Mouse (Mus musculus) hematopoietic stem cell, adult 5-6 weeks (primary cell): ENCODE measurements around the gene Ate1. TPM values are rescaled to one million over a fixed set of nuclear protein-coding genes. Genes with fewer than 3 reads are reported as not detected.
A peak's percentile ranks its signal among the peaks of the same experiment; 100 is the strongest.
"Not testable (repeated sequence)": the region's sequence is repeated elsewhere in the genome, so short reads cannot be mapped to it uniquely, and the experiment has no call there.

Experiments used
- ATAC-seq, 2 experiments: fragments of 125-278 bp in 1 of 2; replicated peaks in 1 of 2; 2 replicates each; pipeline ENCODE4 v1.8.0; 2016 to 2017; ENCODE audit warnings: inconsistent platforms in 2 of 2, mild to moderate bottlenecking in 2 of 2, moderate number of reproducible peaks in 2 of 2, low read depth in 1 of 2, moderate TSS enrichment in 1 of 2; ENCODE audit not compliant: low FRiP score in 2 of 2, poor library complexity in 2 of 2, severe bottlenecking in 2 of 2, insufficient read depth in 1 of 2, low TSS enrichment in 1 of 2
- total RNA-seq: library from RNA; stranded (forward); fragments of 172-1452, 232-1000 nt; gene quantifications from 2 replicates; pipeline ENCODE4 v1.2.3, GENCODE M21; 2017

The Ate1 gene
- total RNA-seq, 1 experiment from 2014 or later: 57.8 TPM

DNA sequence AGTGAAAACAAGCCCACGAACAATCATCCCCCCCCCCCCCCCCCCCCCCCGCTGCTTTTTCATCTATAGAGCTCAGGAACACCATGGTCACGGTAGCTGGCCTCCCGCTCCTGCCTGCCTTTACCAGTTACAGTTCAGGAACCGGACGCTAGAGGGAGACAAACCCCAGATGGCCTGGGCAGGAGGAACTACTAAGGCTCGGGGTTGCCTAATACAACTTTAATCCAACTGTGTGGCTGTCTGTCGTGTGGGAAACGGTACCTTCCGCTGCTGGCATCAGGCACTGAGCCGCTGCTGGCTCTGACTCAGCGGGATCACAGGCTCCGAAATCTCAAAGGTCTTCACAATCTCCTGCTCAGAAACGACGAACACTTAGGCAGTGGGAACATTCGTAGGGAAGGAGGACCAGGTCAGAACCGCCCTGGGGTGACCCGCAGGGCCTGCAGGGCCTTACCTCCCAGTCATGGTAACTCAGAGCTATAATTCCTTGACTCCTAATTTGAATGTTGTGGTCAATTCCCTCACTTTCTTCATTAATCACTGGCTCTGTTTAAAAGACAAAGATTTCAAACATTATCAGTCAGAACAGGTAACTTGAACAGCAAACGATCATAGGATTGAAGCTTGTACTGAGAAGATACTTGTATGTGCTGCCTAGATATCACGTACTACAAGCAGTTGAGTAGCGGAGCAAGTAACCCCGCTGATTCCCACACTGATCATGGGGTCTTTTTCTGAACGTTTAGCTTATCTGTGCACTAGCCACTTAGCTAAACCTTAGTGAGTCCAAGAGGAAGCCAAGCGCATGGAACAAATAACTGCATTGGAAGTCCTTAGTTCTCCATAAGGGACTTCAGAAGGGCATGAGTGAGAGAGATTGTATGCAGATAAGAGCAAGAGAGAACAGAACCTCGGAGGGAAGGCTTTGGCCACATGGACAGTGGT lies 13.4 kb upstream of the Ate1 start:
- ATAC-seq: peak; percentile 98 to 100

GRCm38 (mm10) chr7:130531138-130531537 lies 11.0 kb upstream of the Ate1 start:
- ATAC-seq: not testable (repeated sequence)

DNA sequence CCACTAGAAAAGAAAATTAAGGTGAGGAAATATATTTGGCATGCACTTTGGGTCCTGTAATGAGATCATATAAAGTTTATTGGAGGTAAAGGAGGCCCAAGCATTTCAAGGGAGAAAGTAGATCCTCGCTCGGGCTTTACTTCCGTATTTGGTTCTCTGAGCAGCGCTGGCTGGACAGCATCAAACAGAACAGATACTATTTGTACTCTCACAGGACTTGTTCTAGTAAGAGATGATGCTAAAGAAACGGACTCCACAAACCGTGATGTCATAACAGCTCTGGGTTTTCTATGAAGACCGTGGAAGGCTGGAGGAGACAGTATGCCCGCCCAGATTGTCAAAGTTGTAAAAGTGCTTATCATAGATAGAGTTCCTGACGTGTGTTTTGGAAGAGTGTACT lies 7.1 kb upstream of the Ate1 start:
- ATAC-seq: no peak

- no peak for ATAC-seq
These were observed 3.3 kb upstream of the Ate1 start for GRCm38 (mm10) chr7:130523451-130523850.

DNA sequence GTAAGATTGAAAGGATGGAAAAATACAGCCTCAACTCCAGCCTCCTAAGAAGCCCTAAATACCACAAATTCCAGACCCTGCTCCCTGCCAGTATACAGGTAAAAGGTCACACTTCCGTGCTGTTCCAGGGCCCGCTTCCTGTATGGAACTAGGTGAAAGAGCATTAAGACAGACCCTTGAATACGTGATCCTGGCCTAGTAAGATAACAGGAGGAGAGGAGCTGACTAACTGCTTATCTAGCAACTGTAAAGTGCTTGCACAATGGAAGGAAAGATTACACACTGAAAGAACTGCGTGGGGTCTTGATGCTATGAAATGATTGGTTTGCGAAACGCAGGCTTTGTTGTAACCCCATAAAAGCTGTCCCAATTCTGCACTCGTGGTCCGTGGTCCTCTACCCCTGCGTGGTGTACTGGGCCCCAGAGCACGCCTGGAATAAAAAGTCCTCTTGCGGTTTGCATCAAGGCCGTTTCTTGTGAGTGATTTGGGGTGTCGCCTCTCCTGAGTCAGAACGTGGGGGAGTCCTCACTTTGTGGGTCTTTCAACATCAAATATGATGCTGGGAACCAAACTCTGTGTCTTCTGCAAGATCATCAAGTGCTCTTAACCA lies 748 bp upstream of the Ate1 start:
- ATAC-seq: no peak

DNA sequence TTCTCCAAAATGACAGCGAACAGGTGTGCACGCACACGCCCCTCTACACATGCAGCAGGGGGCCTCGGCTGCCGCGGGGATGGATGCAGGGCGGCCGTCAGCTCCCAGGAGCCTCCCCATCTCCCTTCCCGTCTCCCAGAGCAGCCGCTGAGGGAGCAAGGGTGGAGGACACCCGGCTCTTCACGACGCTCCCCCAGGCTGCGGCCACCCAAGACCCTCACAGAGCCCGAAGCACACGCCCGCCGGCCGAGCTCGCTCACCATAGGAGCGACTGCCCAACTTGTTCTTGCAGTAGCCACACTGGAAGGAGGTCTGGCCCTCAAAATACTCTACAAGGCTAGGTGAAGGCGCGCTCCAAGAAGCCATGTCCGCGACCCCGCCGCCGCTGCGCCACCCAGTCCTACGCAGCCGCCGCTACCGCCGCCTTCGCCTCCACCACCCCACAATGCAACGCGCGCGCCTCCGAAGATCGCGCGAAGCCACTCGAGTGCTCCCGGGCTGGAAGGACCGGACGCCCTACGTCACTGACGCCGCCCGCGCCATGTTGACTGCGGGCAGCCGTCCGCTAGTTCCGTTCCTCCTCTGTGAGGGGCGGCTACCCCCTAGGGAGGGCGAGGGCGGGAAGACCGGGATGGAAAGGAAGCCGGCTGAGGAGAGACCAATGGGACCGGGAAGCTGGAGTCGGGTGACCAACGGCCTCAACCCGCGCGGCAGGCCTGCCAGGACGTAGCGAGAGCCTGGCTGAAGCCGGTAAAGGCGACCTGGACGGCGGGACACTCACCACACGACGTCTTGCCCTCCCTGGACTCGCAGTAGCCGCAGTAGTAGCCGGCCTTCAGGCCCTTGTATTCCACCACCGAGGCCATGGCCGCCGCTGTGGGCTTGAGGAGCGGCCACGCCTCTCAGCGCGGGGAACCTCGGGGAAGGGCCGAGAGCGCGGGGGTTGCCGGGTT lies 797 bp downstream of the Ate1 start:
- peak; percentile 90 to 96 for ATAC-seq

GRCm38 (mm10) chr7:130518213-130519095 lies 1.7 kb downstream of the Ate1 start:
- ATAC-seq: no peak

GRCm38 (mm10) chr7:130510243-130510642 lies 9.9 kb downstream of the Ate1 start:
- peak in 1 of 2 experiments; percentile 42; a peak in 1 of 4 replicates for ATAC-seq

DNA sequence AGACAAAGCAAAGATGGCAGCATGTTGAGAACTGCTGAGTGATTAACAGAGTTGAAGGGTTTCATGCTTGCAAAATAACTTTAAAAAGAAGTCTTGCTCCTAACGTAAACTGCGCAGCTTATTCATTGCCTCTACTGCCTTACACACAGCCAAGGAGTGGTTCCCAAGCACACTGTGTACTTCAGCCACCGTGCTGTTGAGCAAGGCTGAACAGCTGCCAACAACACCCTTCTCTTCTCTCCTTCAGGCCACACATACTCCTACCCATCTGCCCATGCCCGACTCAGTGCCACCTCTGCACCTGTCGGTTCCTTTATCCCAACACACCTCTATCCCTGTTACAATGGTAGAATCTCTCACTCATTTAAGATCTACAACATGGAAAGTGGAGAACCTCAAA lies 17.2 kb downstream of the Ate1 start:
- no peak for ATAC-seq

GRCm38 (mm10) chr7:130501499-130501898 lies 18.7 kb downstream of the Ate1 start:
- peak; percentile 84 to 89 for ATAC-seq

DNA sequence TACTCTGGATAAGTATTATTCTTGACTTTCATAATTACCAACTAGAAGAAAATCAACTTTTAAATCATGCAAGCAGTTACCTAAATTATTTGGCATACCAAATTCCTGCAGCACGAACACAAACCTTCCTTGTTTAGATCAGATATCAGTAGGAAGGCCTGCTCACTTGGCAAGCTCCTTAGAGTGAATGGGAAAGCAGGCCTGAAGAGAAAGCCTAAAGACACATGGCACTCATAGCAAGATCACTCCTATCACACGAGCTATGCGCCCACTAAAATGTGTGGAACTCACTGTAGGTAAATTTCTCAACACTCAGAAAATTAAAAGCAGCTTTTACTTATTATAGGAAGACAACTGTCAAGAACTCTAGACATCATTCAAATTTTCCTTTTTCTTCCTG lies 26.8 kb downstream of the Ate1 start:
- ATAC-seq: no peak

DNA sequence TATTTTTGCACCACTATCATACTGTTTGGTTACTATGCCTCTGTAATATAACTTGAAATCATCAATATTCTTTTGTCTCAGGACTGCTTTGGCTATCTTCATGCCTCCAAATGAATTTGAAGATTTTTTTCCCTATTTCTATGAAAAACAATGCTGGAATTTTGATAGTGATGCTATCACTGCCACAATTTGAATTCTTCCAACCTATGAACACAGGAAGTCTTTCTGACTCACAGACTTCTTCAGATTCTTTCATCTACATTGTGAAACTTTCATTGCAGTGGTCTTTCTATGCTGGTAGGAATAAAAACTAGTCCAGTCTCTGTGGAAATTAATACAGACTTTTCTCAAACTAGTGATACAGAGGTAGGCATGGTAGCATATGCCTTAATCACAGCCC lies 28.1 kb downstream of the Ate1 start:
- no peak for ATAC-seq

DNA sequence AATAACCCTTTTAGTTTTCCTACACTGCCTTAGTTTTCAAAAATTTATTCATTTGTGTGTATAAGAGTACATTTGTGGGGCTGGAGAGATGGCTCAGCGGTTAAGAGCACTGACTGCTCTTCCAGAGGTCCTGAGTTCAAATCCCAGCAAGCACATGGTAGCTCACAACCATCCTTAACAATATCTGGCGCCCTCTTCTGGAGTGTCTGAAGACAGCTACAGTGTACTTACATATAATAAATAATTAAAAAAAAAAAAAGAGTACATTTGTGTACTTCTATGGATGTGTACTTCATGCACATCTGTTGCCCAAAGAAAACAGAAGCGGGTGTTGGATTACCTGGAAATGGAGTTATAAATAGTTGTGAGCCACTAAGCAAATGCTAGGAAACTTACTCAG lies 41.2 kb downstream of the Ate1 start:
- ATAC-seq: not testable (repeated sequence)

DNA sequence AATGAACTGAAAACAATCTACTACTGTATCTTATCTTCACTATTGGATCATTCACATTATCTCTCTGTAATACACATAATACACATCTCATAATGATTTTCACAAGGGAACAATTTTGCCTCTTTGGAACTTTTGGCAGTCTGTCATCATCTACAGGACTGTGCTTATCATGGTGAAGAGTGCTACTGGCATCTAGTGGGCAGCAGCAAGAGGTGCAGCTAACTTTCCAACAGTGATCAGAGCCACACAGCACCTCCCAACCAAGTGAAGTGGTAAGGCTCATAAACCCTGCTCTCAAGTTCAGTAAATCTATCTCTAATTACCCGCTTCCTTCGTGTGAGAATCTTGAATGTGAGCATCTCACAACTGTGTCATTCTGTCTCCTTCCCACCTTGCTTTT lies 44.2 kb downstream of the Ate1 start:
- peak; percentile 86 to 88 for ATAC-seq

- peak; percentile 76 to 88 for ATAC-seq
These were observed 46.3 kb downstream of the Ate1 start for GRCm38 (mm10) chr7:130473881-130474280.

- ATAC-seq: no peak
These were observed 47.5 kb downstream of the Ate1 start for GRCm38 (mm10) chr7:130472683-130473082.

- ATAC-seq: no peak
These were observed 49.1 kb downstream of the Ate1 start for GRCm38 (mm10) chr7:130471045-130471444.
